Mouse (Mus musculus): ENCODE data around the gene Gm3164. TPM values are rescaled to one million over a fixed set of nuclear protein-coding genes. Genes with fewer than 3 reads are reported as not detected.

The Gm3164 gene
- 0.88 TPM for polyA plus RNA-seq (2014; fragmentation: Illumina TruSeq; extraction: RNeasy Lipid Tissue Mini Kit (QIAGEN cat#74804); ENCODE audit: low read depth, low replicate concordance)

DNA sequence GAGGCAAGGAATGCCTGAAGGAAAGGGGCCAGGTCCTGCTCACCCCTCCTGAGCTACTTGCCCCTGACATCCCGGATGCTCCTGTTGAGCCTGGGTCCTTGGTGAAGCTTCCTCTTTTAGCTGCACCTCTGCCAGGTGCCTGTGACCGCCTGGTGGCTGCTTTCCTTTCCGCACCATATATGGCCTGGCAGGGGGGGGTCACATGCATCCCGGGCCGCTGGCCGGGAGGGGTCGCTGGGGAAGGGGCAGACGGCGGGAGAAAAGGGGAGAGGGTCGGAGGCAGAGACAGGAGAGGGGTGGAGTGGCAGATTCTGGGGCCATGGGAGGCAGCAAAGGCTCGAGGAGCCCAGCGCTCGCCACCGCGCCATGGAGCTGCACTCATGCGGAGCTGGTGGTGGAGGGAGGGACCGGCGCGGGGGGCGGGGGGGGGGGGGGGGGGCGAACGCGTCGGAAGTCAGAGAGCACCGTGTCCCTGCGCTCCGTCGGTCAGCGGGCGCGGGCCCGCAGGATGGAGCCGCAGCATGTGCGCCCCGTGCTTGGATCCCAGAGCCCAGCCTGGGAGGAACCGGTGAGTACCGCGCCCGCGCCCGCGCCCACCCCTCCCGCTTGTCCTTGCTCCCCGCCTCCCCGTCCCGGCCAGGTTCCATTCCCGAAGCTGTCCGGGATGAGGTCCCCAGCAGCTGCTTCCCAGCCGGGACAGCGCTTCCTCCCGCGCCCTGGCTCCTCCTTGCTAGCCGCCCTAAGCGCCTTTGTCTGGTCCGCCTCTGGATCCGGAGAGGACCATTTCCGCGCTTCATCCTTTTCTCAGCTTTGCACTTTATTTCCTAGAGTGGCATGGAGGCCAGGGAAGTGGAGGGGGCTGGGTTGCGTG is at the start of gene Gm3164:
Gm3164 (plus strand) TSS at position 484 of the 871 bp plus-strand sequence.

DNA sequence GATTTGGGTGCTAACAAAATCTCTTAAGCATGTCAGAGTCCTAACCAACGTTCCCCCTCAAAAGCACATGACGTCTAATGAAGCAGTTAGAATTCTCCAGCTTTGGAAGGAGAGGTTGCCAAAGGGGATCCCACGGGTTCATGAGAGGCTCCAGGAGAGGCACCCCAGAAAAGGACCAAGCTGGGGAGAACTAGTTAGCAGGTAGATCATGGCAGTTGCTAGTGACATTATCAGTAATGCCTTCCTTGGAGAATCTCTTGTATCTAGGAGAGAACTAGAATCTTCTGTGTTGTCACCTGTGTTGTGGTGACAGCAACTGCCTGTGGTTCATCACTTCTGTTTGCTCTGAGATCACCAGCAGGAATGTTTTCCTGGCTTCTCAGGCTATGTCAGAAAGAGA is 18.0 kb upstream of the Gm3164 start, which contains the start of gene Gm3159:
Gm3159 (plus strand) TSS at position 301 of the 400 bp plus-strand sequence.

DNA sequence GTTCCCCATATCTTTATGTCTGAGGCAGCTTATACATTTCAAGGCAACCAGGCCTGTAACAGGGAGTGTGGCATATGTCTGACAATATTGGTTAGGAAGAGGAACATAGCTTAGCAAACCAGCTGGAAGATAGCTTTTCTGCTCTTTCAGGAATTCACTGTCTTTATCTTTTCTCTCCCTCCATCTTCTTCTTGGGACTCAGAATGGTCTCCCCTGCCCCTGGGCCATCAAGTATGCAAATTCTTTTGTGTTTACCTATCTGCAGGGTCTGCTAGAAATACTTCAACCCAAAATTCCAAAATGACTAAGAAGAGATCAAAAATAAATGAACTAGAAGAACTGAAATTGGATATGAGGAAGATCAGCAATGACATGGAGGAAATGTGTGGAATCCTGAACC is 15.4 kb downstream of the Gm3164 start, which contains the start of gene Gm3173:
Gm3173 (plus strand) TSS at position 301 of the 400 bp plus-strand sequence.

DNA sequence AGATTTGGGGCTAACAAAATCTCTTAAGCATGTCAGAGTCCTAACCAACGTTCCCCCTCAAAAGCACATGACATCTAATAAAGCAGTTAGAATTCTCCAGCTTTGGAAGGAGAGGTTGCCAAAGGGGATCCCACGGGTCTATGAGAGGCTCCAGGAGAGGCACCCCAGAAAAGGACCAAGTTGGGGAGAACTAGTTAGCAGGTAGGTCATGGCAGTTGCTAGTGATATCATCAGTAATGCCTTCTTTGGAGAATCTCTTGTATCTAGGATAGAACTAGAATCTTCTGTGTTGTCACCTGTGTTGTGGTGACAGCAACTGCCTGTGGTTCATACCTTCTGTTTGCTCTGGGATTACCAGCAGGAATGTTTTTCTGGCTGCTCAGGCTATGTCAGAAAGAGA is 66.2 kb downstream of the Gm3164 start, which contains the start of gene Gm3182:
Gm3182 (plus strand) TSS at position 301 of the 400 bp plus-strand sequence.

Other genes starting within 250 kb of the Gm3164 start
- 0.22 TPM for gene Gm2974, start 232.9 kb upstream of the Gm3164 start, polyA plus RNA-seq (2014; fragmentation: Illumina TruSeq; extraction: RNeasy Lipid Tissue Mini Kit (QIAGEN cat#74804); ENCODE audit: low read depth, low replicate concordance)
- not detected for gene Gm3138, start 165.8 kb upstream of the Gm3164 start, polyA plus RNA-seq (2014; fragmentation: Illumina TruSeq; extraction: RNeasy Lipid Tissue Mini Kit (QIAGEN cat#74804); ENCODE audit: low read depth, low replicate concordance)
- not detected for gene Gm3149, start 98.2 kb upstream of the Gm3164 start, polyA plus RNA-seq (2014; fragmentation: Illumina TruSeq; extraction: RNeasy Lipid Tissue Mini Kit (QIAGEN cat#74804); ENCODE audit: low read depth, low replicate concordance)
- gene 2610042L04Rik, start 80.7 kb upstream of the Gm3164 start, polyA plus RNA-seq (2014; fragmentation: Illumina TruSeq; extraction: RNeasy Lipid Tissue Mini Kit (QIAGEN cat#74804); ENCODE audit: low read depth, low replicate concordance): not detected
- not detected for gene Gm3159, start 17.9 kb upstream of the Gm3164 start, polyA plus RNA-seq (2014; fragmentation: Illumina TruSeq; extraction: RNeasy Lipid Tissue Mini Kit (QIAGEN cat#74804); ENCODE audit: low read depth, low replicate concordance)
- 3.5 TPM for gene Gm3173, start 15.5 kb downstream of the Gm3164 start, polyA plus RNA-seq (2014; fragmentation: Illumina TruSeq; extraction: RNeasy Lipid Tissue Mini Kit (QIAGEN cat#74804); ENCODE audit: low read depth, low replicate concordance)
- gene Gm3182, start 66.3 kb downstream of the Gm3164 start, polyA plus RNA-seq (2014; fragmentation: Illumina TruSeq; extraction: RNeasy Lipid Tissue Mini Kit (QIAGEN cat#74804); ENCODE audit: low read depth, low replicate concordance): not detected
- not detected for gene Gm3047, start 140.0 kb downstream of the Gm3164 start, polyA plus RNA-seq (2014; fragmentation: Illumina TruSeq; extraction: RNeasy Lipid Tissue Mini Kit (QIAGEN cat#74804); ENCODE audit: low read depth, low replicate concordance)
- not detected for gene Gm8159, start 216.9 kb downstream of the Gm3164 start, polyA plus RNA-seq (2014; fragmentation: Illumina TruSeq; extraction: RNeasy Lipid Tissue Mini Kit (QIAGEN cat#74804); ENCODE audit: low read depth, low replicate concordance)
- gene Gm3239, start 248.7 kb downstream of the Gm3164 start, polyA plus RNA-seq (2014; fragmentation: Illumina TruSeq; extraction: RNeasy Lipid Tissue Mini Kit (QIAGEN cat#74804); ENCODE audit: low read depth, low replicate concordance): not detected

Measured in sigmoid colon, adult 10 weeks (tissue).